Mouse (Mus musculus) liver, embryonic 14.5 days (tissue): Measurements from ENCODE around the gene Abhd16a. TPM values are rescaled to one million over a fixed set of nuclear protein-coding genes. Genes with fewer than 3 reads are reported as not detected.

Experiments
- ATAC-seq: fragments of 200-750 bp; cut with Nextera tagmentation; 2 replicates; pipeline ENCODE4 v1.8.0; 2017; ENCODE audit warnings: moderate number of reproducible peaks, mild to moderate bottlenecking, moderate library complexity; ENCODE audit not compliant: insufficient read depth
- DNase-seq, 3 experiments: peaks; one replicate each; pipeline ENCODE4 v3.0.0-alpha.2; 2012 to 2013; ENCODE audit warnings: low read depth in 3 of 3, low spot score in 3 of 3
- H3K27ac ChIP-seq: fragments of 300-500 bp; sonication (generic); 2 replicates; pipeline ENCODE4 v1.5.1; 2014; ENCODE audit warnings: moderate library complexity, mild to moderate bottlenecking, control low read depth, inconsistent platforms
- H3K27me3 ChIP-seq: fragments of 300-500 bp; sonication (generic); 2 replicates; pipeline ENCODE4 v1.6.1; 2014; ENCODE audit warnings: mild to moderate bottlenecking, low read length, moderate library complexity; ENCODE audit not compliant: control insufficient read depth, insufficient read depth
- H3K36me3 ChIP-seq: fragments of 300-500 bp; sonication (generic); replicated peaks from 2 replicates; pipeline ENCODE4 v1.6.1; 2014; ENCODE audit warnings: low read depth; ENCODE audit not compliant: control insufficient read depth, insufficient read depth
- H3K4me1 ChIP-seq, 2 experiments: fragments of 200-500 bp in 1 of 2; fragments of 300-500 bp in 1 of 2; sonication (generic) in 1 of 2; replicated peaks; 2 replicates each; pipeline ENCODE4 v1.6.1; 2012 to 2014; ENCODE audit warnings: antibody characterized with exemption in 1 of 2, inconsistent platforms in 1 of 2, low read length in 1 of 2; ENCODE audit not compliant: control insufficient read depth in 2 of 2, insufficient read depth in 2 of 2
- H3K4me2 ChIP-seq: fragments of 300-500 bp; sonication (generic); 2 replicates; pipeline ENCODE4 v1.6.1; 2014; ENCODE audit warnings: low read depth, mild to moderate bottlenecking, control low read depth, moderate library complexity
- H3K4me3 ChIP-seq, 2 experiments: fragments of 200-500 bp in 1 of 2; fragments of 300-500 bp in 1 of 2; sonication (generic) in 1 of 2; 2 replicates each; pipeline ENCODE4 v1.5.1; 2012 to 2014; ENCODE audit warnings: low read depth in 2 of 2, low read length in 2 of 2, mild to moderate bottlenecking in 2 of 2, control low read depth in 1 of 2, inconsistent platforms in 1 of 2, moderate library complexity in 1 of 2; ENCODE audit not compliant: insufficient read depth in 1 of 2
- H3K9ac ChIP-seq: fragments of 300-500 bp; sonication (generic); replicated peaks from 2 replicates; pipeline ENCODE4 v1.6.1; 2014; ENCODE audit warnings: mild to moderate bottlenecking, control low read depth, moderate library complexity
- H3K9me3 ChIP-seq: fragments of 300-500 bp; sonication (generic); 2 replicates; pipeline ENCODE4 v1.6.1; 2016; ENCODE audit warnings: low read length, mixed read lengths; ENCODE audit not compliant: control insufficient read depth
- CTCF ChIP-seq: IDR thresholded peaks from 2 replicates; pipeline ENCODE4 v1.5.1; 2016; ENCODE audit warnings: antibody characterized with exemption, low read depth, control low read depth
- EP300 ChIP-seq: IDR thresholded peaks from 2 replicates; pipeline ENCODE4 v1.6.1; 2016; ENCODE audit warnings: antibody characterized with exemption, low read depth
- WGBS: fragments of 180-500 bp; shearing (Covaris S2); extraction: QIAGEN DNeasy Blood & Tissue Kit; methylation state at CpG from one replicate; pipeline ENCODE4 v1.1.7; 2014; ENCODE audit not compliant: insufficient replicate concordance; 5-methylcytosine and 5-hydroxymethylcytosine counted together
- polyA plus RNA-seq, 2 experiments: library from polyadenylated mRNA; depleted of rRNA in 1 of 2; stranded (reverse) in 1 of 2; unstranded in 1 of 2; fragments of >200 nt; fragmentation: Nextera tagmentation in 1 of 2; extraction: Ambion mirVana in 1 of 2; gene quantifications; 2 replicates each; pipeline versions ENCODE4 v1.2.1 to v1.2.3; 2012 to 2014

Abhd16a gene
- polyA plus RNA-seq, 2 experiments, result 30.0 to 42.3 TPM

DNA sequence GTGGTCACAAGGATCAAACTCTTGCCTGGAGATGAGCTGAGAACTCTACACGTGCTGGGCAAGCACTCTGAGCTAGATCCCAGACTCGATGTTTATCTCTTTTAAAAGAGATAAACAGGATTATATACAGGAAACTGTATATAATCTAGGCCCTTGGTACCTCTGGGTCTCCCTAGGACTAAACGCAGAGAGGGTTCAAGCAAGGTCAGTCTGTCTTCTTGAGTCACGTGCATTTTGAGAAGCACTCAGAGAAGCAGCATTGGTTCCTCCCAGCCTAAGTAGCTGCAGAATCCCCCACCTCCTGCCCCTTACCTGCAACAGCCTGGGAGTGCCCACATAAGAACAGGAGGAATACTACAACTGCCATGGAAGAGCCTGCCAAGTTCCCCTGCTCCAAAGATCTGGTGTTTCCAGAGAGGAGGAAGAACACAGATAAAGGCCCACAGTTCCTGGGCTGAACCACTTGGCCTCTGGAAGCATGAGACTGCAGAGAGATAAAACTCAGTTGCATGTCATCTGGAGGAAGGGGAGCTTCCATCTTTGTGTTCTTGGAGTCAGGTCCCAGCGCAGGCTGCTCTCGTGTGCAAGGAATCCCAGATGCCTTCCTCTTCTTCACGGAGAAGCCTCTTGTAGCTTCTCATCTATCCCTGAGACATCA, 3.7 kb upstream of the Abhd16a start, which contains the start of gene Ly6g6f:
Ly6g6f (minus strand) TSS at position 403 of the 658 bp plus-strand sequence.
- Histone ChIP-seq H3K4me2 (no peak within 1 kb of the TSS), H3K4me3 (peak within 1 kb of the TSS in 1 of 2 experiments; percentile 14; a peak in 1 of 4 replicates), H3K9me3 (no peaks in the 10 kb centered on the region), H3K36me3 (no peaks in the 10 kb centered on the region), H3K27ac (no peak within 1 kb of the TSS), H3K4me1 (peaks cover 15 to 20% of the 10 kb centered on the region in 2 experiments), H3K9ac (no peak within 1 kb of the TSS), H3K27me3 (no peaks in the 10 kb centered on the region)
- ATAC-seq (no peak), DNase-seq (no peak)
- WGBS, result 44% methylated on average over 7 of the region's 7 CpGs
- no peak for TF ChIP-seq CTCF
- no peak for TF ChIP-seq EP300

DNA sequence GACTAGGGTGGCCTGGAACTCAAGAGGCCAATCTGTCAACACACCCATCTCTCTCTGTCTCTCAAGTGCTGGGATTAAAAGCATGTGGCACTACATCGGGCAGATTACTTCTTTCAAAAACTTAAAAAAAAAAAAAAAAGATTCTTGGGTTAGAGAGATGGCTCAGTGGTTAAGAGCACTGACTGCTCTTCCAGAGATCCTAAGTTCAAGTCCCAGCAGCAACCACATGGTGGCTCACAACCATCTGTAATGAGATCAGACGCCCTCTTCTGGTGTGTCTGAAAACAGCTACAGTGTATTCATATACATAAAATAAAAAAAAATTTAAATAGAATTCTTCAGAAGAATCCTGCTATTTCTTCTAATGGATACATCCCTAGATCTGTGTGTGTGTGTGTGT, 912 bp upstream of the Abhd16a start:
- Histone ChIP-seq H3K9me3 (no peaks in the 10 kb centered on the region), H3K27me3 (no peaks in the 10 kb centered on the region), H3K36me3 (peaks cover 6% of the 10 kb centered on the region; the same call in 1 of the 2 replicates), H3K4me3 (no peak overlapping the region), H3K4me1 (peaks cover 15 to 18% of the 10 kb centered on the region in 2 experiments), H3K9ac (no peak overlapping the region), H3K27ac (no peak overlapping the region), H3K4me2 (no peak overlapping the region)
- DNase-seq, result no peak
- TF ChIP-seq EP300 (no peak), CTCF (peak; percentile 39)
- 34% methylated on average over 2 of the region's 2 CpGs for WGBS
- no peak for ATAC-seq

DNA sequence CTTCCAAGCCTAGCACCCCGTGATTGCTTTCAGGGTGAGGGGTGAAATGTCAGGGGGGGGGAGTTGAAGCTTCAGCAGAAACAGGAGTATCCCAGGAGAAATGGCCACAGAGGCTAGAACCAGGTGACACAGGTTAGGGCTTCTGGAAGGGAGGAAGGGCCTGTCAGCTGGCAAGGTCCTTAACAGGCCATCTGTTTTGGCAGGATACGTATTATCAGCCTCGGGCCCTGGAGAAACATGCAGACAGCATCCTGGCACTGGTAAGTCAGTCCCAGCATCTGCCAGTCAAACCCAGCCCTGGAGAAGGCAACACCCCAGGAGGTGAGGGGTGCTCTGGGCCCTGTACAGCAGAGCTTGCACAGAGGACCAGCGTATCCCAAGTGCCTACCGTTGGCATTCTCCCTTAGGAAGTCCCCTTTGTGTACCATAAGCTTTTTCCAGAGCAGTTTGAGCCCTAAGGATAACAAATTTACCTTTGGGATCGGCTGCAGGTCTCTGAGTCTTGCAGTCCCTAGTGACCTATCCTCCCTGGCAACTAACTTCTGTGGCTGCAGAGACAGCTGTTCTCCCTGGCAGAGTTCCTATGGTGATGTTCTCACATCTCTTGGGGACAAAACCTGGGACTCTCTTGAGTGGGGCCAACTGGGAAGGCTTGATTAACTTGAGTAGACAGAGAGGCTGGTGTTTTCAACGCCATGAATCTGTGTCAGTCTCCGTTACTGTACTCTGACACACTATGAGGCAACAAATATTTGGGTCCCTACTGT, 1.3 kb downstream of the Abhd16a start:
- Histone ChIP-seq H3K9ac (peak overlapping the region; percentile 86), H3K4me3 (peak overlapping the region; percentile 66 to 70), H3K9me3 (no peaks in the 10 kb centered on the region), H3K36me3 (peaks cover 14% of the 10 kb centered on the region), H3K27ac (peak overlapping the region; percentile 75), H3K4me2 (peak overlapping the region; percentile 96), H3K27me3 (no peaks in the 10 kb centered on the region), H3K4me1 (peaks cover 14% of the 10 kb centered on the region in 2 experiments)
- ATAC-seq (peak; percentile 48), DNase-seq (peak; percentile 64 to 69 (median 65))
- 52% methylated on average over 8 of the region's 8 CpGs for WGBS
- peak; percentile 74 for TF ChIP-seq EP300
- no peak for TF ChIP-seq CTCF

DNA sequence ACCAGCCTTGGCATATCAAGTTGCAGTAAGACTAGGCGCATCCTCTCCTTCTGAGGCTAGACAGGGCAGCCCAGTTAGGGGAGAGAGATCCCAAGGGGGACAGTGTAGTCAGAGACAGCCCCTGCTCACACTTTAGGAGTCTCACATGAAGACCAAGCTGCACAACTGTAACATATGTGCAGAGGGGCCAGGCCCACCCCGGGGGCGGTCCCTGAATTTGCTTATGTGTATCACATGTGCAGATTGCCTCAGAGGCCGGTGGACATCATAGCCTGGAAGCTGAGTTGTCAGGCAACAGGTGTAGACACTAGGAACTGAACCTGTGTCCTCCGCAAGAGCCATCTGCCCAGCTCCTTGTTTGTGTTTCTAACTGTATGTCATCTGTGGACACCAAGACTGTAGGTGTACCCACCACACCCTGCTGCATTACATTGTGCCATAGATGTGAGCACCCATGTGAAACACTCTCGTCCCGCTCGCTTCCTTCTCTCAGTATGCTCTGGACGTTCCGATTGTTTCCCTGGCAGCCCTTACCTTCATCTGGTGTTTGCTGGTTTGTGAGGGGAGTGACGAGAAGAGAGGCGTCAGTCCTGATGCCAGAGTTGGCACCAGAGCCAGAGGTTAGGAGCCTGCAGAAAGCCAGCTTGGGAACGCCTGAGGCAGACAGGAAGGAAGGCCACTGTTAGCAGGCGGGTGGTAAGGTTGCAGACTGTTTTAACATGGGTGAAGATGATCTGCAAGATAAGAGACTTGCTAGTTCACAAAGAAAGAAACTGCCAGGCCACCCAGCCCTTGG, 3.5 kb downstream of the Abhd16a start:
- Histone ChIP-seq H3K9ac (no peak overlapping the region), H3K4me1 (peaks cover 10% of the 10 kb centered on the region in 2 experiments), H3K9me3 (no peaks in the 10 kb centered on the region), H3K4me2 (no peak overlapping the region), H3K4me3 (no peak overlapping the region), H3K27ac (no peak overlapping the region), H3K36me3 (peaks cover 28% of the 10 kb centered on the region), H3K27me3 (no peaks in the 10 kb centered on the region)
- WGBS, result 81% methylated on average over 14 of the region's 14 CpGs
- DNase-seq (no peak), ATAC-seq (no peak)
- TF ChIP-seq CTCF (no peak), EP300 (no peak)
